Comparison of ENCODE assay signal across 8 mouse cellular contexts in the genomic region with DNA sequence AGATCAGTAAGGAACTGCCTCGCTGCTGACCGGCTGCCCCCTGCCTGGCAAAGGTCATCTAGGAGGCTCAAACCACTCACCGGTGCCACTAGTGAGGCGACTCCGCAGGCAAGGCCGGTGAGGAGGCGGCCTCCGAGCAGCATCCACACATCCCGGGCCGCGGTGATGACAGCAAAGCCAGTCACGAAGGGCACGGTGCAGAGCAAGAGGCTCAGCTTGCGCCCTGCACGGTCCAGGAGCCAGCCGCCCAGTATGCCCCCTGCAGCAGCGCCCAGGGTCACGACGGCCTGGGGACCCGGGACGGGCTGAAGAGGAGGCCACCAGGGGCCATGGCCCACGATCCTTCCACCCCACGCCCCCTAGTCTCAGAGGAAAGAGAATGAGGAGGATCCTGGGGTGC. TPM values are rescaled to one million over a fixed set of nuclear protein-coding genes. Genes with fewer than 3 reads are reported as not detected.
DNase-seq lines count a peak whose midpoint lies in the region; ATAC-seq and TF ChIP-seq lines count a peak whose summit lies in the region.

No protein-coding gene starts in this region.

- WGBS in thymus, adult 2 months, result 9% methylated on average over 23 of the region's 23 CpGs
- 3% methylated on average over 23 of the region's 23 CpGs for WGBS in forebrain, postnatal 0 days
- WGBS in liver, embryonic 12.5 days (ENCODE audit: insufficient replicate concordance), result 4% methylated on average over 23 of the region's 23 CpGs
- 2% methylated on average over 23 of the region's 23 CpGs for WGBS in small intestine, adult 2 months

- peak; percentile 23; the same call in 1 of the 2 replicates for TF ChIP-seq CTCF in thymus, adult 2 months (IDR thresholded peaks at IDR 0.05; ENCODE audit: borderline replicate concordance, control insufficient read depth, extremely low read depth, insufficient read depth, low read length, poor library complexity)
- TF ChIP-seq CTCF in forebrain, postnatal 0 days (IDR thresholded peaks at IDR 0.05; ENCODE audit: low read depth), result no peak
- no peak for TF ChIP-seq CTCF in small intestine, adult 2 months (IDR thresholded peaks at IDR 0.05; ENCODE audit: extremely low read depth, insufficient read length, insufficient replicate concordance, low read depth, low read length)

- ATAC-seq in forebrain, postnatal 0 days, result peak; percentile 21
- peak; percentile 19 for ATAC-seq in liver, embryonic 12.5 days

- H3K4me3 ChIP-seq in thymus, adult 2 months (ENCODE audit: control insufficient read depth, insufficient read depth, low read length), result peak overlapping the region; percentile 58
- H3K4me3 ChIP-seq in forebrain, postnatal 0 days (ENCODE audit: low read depth, low read length), result peak overlapping the region; percentile 79
- H3K4me3 ChIP-seq in liver, embryonic 12.5 days, result peak overlapping the region; percentile 79
- peak overlapping the region; percentile 72 for H3K4me3 ChIP-seq in small intestine, adult 2 months (ENCODE audit: low read depth, low read length)

- no peaks in the 10 kb centered on the region for H3K36me3 ChIP-seq in thymus, adult 2 months (ENCODE audit: control insufficient read depth, insufficient read depth, low read length)
- 0 out of 2 replicates have a peak, but pooled peaks cover under 1% of the 10 kb centered on the region for H3K36me3 ChIP-seq in forebrain, postnatal 0 days (ENCODE audit: insufficient read depth)
- no peaks in the 10 kb centered on the region for H3K36me3 ChIP-seq in liver, embryonic 12.5 days
- no peaks in the 10 kb centered on the region for H3K36me3 ChIP-seq in small intestine, adult 2 months (ENCODE audit: control insufficient read depth, insufficient read depth, low read length)

- H3K9ac ChIP-seq in forebrain, postnatal 0 days, result peak overlapping the region; percentile 93
- peak overlapping the region; percentile 91 for H3K9ac ChIP-seq in liver, embryonic 12.5 days

- no peak overlapping the region for H3K27ac ChIP-seq in thymus, adult 2 months (ENCODE audit: control insufficient read depth, insufficient read depth, low read length)
- peak overlapping the region; percentile 69 for H3K27ac ChIP-seq in forebrain, postnatal 0 days (ENCODE audit: low read depth, low read length)
- peak overlapping the region; percentile 60 for H3K27ac ChIP-seq in liver, embryonic 12.5 days
- H3K27ac ChIP-seq in small intestine, adult 2 months (ENCODE audit: insufficient read depth, low read depth, low read length), result no peak overlapping the region

- no peaks in the 10 kb centered on the region for H3K9me3 ChIP-seq in forebrain, postnatal 0 days (ENCODE audit: low read length)
- H3K9me3 ChIP-seq in liver, embryonic 12.5 days (replicated peaks), result no peaks in the 10 kb centered on the region

- H3K4me2 ChIP-seq in forebrain, postnatal 0 days (ENCODE audit: low read depth), result peak overlapping the region; percentile 96
- peak overlapping the region; percentile 100 for H3K4me2 ChIP-seq in liver, embryonic 12.5 days

- H3K27me3 ChIP-seq in thymus, adult 2 months (ENCODE audit: control insufficient read depth, insufficient read depth, low read length), result peaks cover 6% of the 10 kb centered on the region; the same call in 1 of the 2 replicates
- H3K27me3 ChIP-seq in forebrain, postnatal 0 days (ENCODE audit: insufficient read depth, low read length), result no peaks in the 10 kb centered on the region
- H3K27me3 ChIP-seq in liver, embryonic 12.5 days (replicated peaks), result peaks cover 12% of the 10 kb centered on the region
- H3K27me3 ChIP-seq in small intestine, adult 2 months (ENCODE audit: control insufficient read depth, insufficient read depth, low read length), result no peaks in the 10 kb centered on the region

- peaks cover 7% of the 10 kb centered on the region for H3K4me1 ChIP-seq in thymus, adult 2 months (replicated peaks; ENCODE audit: control insufficient read depth, insufficient read depth, low read length)
- H3K4me1 ChIP-seq in forebrain, postnatal 0 days (ENCODE audit: insufficient read depth), result peaks cover 8% of the 10 kb centered on the region
- H3K4me1 ChIP-seq in liver, embryonic 12.5 days, result peaks cover 59% of the 10 kb centered on the region
- peaks cover 5% of the 10 kb centered on the region for H3K4me1 ChIP-seq in small intestine, adult 2 months (ENCODE audit: control insufficient read depth, insufficient read depth, insufficient read length, low read length)

- no peak for TF ChIP-seq POLR2A in thymus, adult 2 months (IDR thresholded peaks at IDR 0.05; ENCODE audit: control insufficient read depth, extremely low read depth, insufficient read depth, low read length, poor library complexity)
- TF ChIP-seq POLR2A in small intestine, adult 2 months (IDR thresholded peaks at IDR 0.05; ENCODE audit: low read depth, low read length), result no peak

- peak; percentile 63 for DNase-seq in cerebellum, adult 9-11 months
- no peak for DNase-seq in cerebellum, adult 11 months
- DNase-seq in thymus, adult 2 months, result no peak
- no peak for DNase-seq in thymus, postnatal 36 days
- DNase-seq in forebrain, postnatal 0 days, result no peak
- no peak for DNase-seq in ovary, adult 18-20 months (ENCODE audit: low spot score)

RNA-seq across cellular contexts. Expression of a gene that starts 0.6 kb away (rescaled TPM):
- polyA plus RNA-seq in thymus, adult 2 months (2012; rRNA removed), result 29.8 and 32.6 TPM in 2 replicates
- total RNA-seq in forebrain, postnatal 0 days (2014; rRNA removed), result 18.9 and 26.9 TPM in 2 replicates
- polyA plus RNA-seq in forebrain, postnatal 0 days (2015; fragmentation: Nextera tagmentation; extraction: Ambion mirVana), result 22.8 and 24.6 TPM in 2 replicates
- polyA plus RNA-seq in liver, embryonic 12.5 days (2016; fragmentation: Nextera tagmentation; extraction: Ambion mirVana), result 11.2 and 11.9 TPM in 2 replicates
- 16.6 and 46.7 TPM in 2 replicates for polyA plus RNA-seq in small intestine, adult 2 months (2012; rRNA removed)

RNA-seq across cellular contexts. Expression of a gene that starts 19.9 kb away (rescaled TPM):
- 13.7 and 15.3 TPM in 2 replicates for polyA plus RNA-seq in thymus, adult 2 months (2012; rRNA removed)
- 23.1 and 28.7 TPM in 2 replicates for total RNA-seq in forebrain, postnatal 0 days (2014; rRNA removed)
- 12.7 and 17.4 TPM in 2 replicates for polyA plus RNA-seq in forebrain, postnatal 0 days (2015; fragmentation: Nextera tagmentation; extraction: Ambion mirVana)
- polyA plus RNA-seq in liver, embryonic 12.5 days (2016; fragmentation: Nextera tagmentation; extraction: Ambion mirVana), result 3.5 and 4.4 TPM in 2 replicates
- 6.4 and 12.0 TPM in 2 replicates for polyA plus RNA-seq in small intestine, adult 2 months (2012; rRNA removed)

RNA-seq across cellular contexts. Expression of a gene that starts 19.9 kb away (rescaled TPM):
- 495 and 552 TPM in 2 replicates for polyA plus RNA-seq in thymus, adult 2 months (2012; rRNA removed)
- total RNA-seq in forebrain, postnatal 0 days (2014; rRNA removed), result 266 and 507 TPM in 2 replicates
- polyA plus RNA-seq in forebrain, postnatal 0 days (2015; fragmentation: Nextera tagmentation; extraction: Ambion mirVana), result 102 and 129 TPM in 2 replicates
- polyA plus RNA-seq in liver, embryonic 12.5 days (2016; fragmentation: Nextera tagmentation; extraction: Ambion mirVana), result 171 and 174 TPM in 2 replicates
- 80.3 and 161 TPM in 2 replicates for polyA plus RNA-seq in small intestine, adult 2 months (2012; rRNA removed)

Comparison
In these comparisons a context has a peak if more than half of its experiments do, and no peak if none do; other contexts are left out.
1. H3K27ac ChIP-seq: peak in forebrain, postnatal 0 days (single experiment) and liver, embryonic 12.5 days (single experiment); none in thymus, adult 2 months (single experiment) and small intestine, adult 2 months (single experiment).
2. Peak in every context shown above with its lines, with median percentiles within 50 percentile points of each other: H3K4me3 ChIP-seq.